Mouse (Mus musculus): ENCODE measurements around the gene Lcn5. TPM values are rescaled to one million over a fixed set of nuclear protein-coding genes. Genes with fewer than 3 reads are reported as not detected.

The Lcn5 gene
- polyA plus RNA-seq (2014; fragmentation: Illumina TruSeq; extraction: RNeasy Lipid Tissue Mini Kit (QIAGEN cat#74804); ENCODE audit: low read depth, low replicate concordance) = not detected

GRCm38 (mm10) chr2:25657652-25658051, at the start of gene Lcn5:
Gene Lcn5 (plus strand): TSS chr2:25657952.

GRCm38 (mm10) chr2:25617578-25617977, 40.2 kb upstream of the Lcn5 start, which contains the start of gene Ccdc183:
Gene Ccdc183 (minus strand): TSS chr2:25617678.

GRCm38 (mm10) chr2:25621229-25622200, 36.2 kb upstream of the Lcn5 start, which contains the start of gene Tmem141:
Gene Tmem141 (minus strand): TSS chr2:25622005.

GRCm38 (mm10) chr2:25627811-25628210, 29.9 kb upstream of the Lcn5 start, which contains the start of gene Fcna:
Gene Fcna (minus strand): TSS chr2:25628030.

GRCm38 (mm10) chr2:25652902-25653301, 4.8 kb upstream of the Lcn5 start, which contains the start of gene Lcn8:
Gene Lcn8 (plus strand): TSS chr2:25653120.

GRCm38 (mm10) chr2:25676486-25676885, 18.7 kb downstream of the Lcn5 start, which contains the start of gene Lcn6:
Gene Lcn6 (plus strand): TSS chr2:25676786.

GRCm38 (mm10) chr2:25682426-25682825, 24.7 kb downstream of the Lcn5 start, which contains the start of gene Lcn10:
Gene Lcn10 (plus strand): TSS chr2:25682726.

GRCm38 (mm10) chr2:25699743-25700142, 42.0 kb downstream of the Lcn5 start, which contains the start of gene Obp2a:
Gene Obp2a (plus strand): TSS chr2:25700043.

GRCm38 (mm10) chr2:25706643-25707481, 49.1 kb downstream of the Lcn5 start, which contains the start of gene Bmyc:
Gene Bmyc (plus strand): TSS chr2:25706739.

Other genes starting within 250 kb of the Lcn5 start
- not detected for gene Fut7, start 234.7 kb upstream of the Lcn5 start, polyA plus RNA-seq (2014; fragmentation: Illumina TruSeq; extraction: RNeasy Lipid Tissue Mini Kit (QIAGEN cat#74804); ENCODE audit: low read depth, low replicate concordance)
- gene Abca2, start 229.2 kb upstream of the Lcn5 start, polyA plus RNA-seq (2014; fragmentation: Illumina TruSeq; extraction: RNeasy Lipid Tissue Mini Kit (QIAGEN cat#74804); ENCODE audit: low read depth, low replicate concordance) = 2.0 TPM
- not detected for gene Clic3, start 201.1 kb upstream of the Lcn5 start, polyA plus RNA-seq (2014; fragmentation: Illumina TruSeq; extraction: RNeasy Lipid Tissue Mini Kit (QIAGEN cat#74804); ENCODE audit: low read depth, low replicate concordance)
- 57.0 TPM for gene Paxx, start 196.9 kb upstream of the Lcn5 start, polyA plus RNA-seq (2014; fragmentation: Illumina TruSeq; extraction: RNeasy Lipid Tissue Mini Kit (QIAGEN cat#74804); ENCODE audit: low read depth, low replicate concordance)
- gene Ptgds, start 187.9 kb upstream of the Lcn5 start, polyA plus RNA-seq (2014; fragmentation: Illumina TruSeq; extraction: RNeasy Lipid Tissue Mini Kit (QIAGEN cat#74804); ENCODE audit: low read depth, low replicate concordance) = 2.1 TPM
- not detected for gene Lcn12, start 164.0 kb upstream of the Lcn5 start, polyA plus RNA-seq (2014; fragmentation: Illumina TruSeq; extraction: RNeasy Lipid Tissue Mini Kit (QIAGEN cat#74804); ENCODE audit: low read depth, low replicate concordance)
- 1.9 TPM for gene Fbxw5, start 157.2 kb upstream of the Lcn5 start, polyA plus RNA-seq (2014; fragmentation: Illumina TruSeq; extraction: RNeasy Lipid Tissue Mini Kit (QIAGEN cat#74804); ENCODE audit: low read depth, low replicate concordance)
- gene C8g, start 156.2 kb upstream of the Lcn5 start, polyA plus RNA-seq (2014; fragmentation: Illumina TruSeq; extraction: RNeasy Lipid Tissue Mini Kit (QIAGEN cat#74804); ENCODE audit: low read depth, low replicate concordance) = 156 TPM
- 0.93 TPM for gene Traf2, start 111.0 kb upstream of the Lcn5 start, polyA plus RNA-seq (2014; fragmentation: Illumina TruSeq; extraction: RNeasy Lipid Tissue Mini Kit (QIAGEN cat#74804); ENCODE audit: low read depth, low replicate concordance)
- gene Edf1, start 100.1 kb upstream of the Lcn5 start, polyA plus RNA-seq (2014; fragmentation: Illumina TruSeq; extraction: RNeasy Lipid Tissue Mini Kit (QIAGEN cat#74804); ENCODE audit: low read depth, low replicate concordance) = 9.1 TPM
- not detected for gene Mamdc4, start 83.1 kb upstream of the Lcn5 start, polyA plus RNA-seq (2014; fragmentation: Illumina TruSeq; extraction: RNeasy Lipid Tissue Mini Kit (QIAGEN cat#74804); ENCODE audit: low read depth, low replicate concordance)
- 3.5 TPM for gene Phpt1, start 82.7 kb upstream of the Lcn5 start, polyA plus RNA-seq (2014; fragmentation: Illumina TruSeq; extraction: RNeasy Lipid Tissue Mini Kit (QIAGEN cat#74804); ENCODE audit: low read depth, low replicate concordance)
- not detected for gene Ajm1, start 76.2 kb upstream of the Lcn5 start, polyA plus RNA-seq (2014; fragmentation: Illumina TruSeq; extraction: RNeasy Lipid Tissue Mini Kit (QIAGEN cat#74804); ENCODE audit: low read depth, low replicate concordance)
- 7.1 TPM for gene Rabl6, start 49.4 kb upstream of the Lcn5 start, polyA plus RNA-seq (2014; fragmentation: Illumina TruSeq; extraction: RNeasy Lipid Tissue Mini Kit (QIAGEN cat#74804); ENCODE audit: low read depth, low replicate concordance)
- gene Ccdc183, start 40.3 kb upstream of the Lcn5 start, polyA plus RNA-seq (2014; fragmentation: Illumina TruSeq; extraction: RNeasy Lipid Tissue Mini Kit (QIAGEN cat#74804); ENCODE audit: low read depth, low replicate concordance) = not detected
- gene Tmem141, start 35.9 kb upstream of the Lcn5 start, polyA plus RNA-seq (2014; fragmentation: Illumina TruSeq; extraction: RNeasy Lipid Tissue Mini Kit (QIAGEN cat#74804); ENCODE audit: low read depth, low replicate concordance) = 7.4 TPM
- gene Fcna, start 29.9 kb upstream of the Lcn5 start, polyA plus RNA-seq (2014; fragmentation: Illumina TruSeq; extraction: RNeasy Lipid Tissue Mini Kit (QIAGEN cat#74804); ENCODE audit: low read depth, low replicate concordance) = 34.9 TPM
- not detected for gene Lcn8, start 4.8 kb upstream of the Lcn5 start, polyA plus RNA-seq (2014; fragmentation: Illumina TruSeq; extraction: RNeasy Lipid Tissue Mini Kit (QIAGEN cat#74804); ENCODE audit: low read depth, low replicate concordance)
- not detected for gene Lcn6, start 18.8 kb downstream of the Lcn5 start, polyA plus RNA-seq (2014; fragmentation: Illumina TruSeq; extraction: RNeasy Lipid Tissue Mini Kit (QIAGEN cat#74804); ENCODE audit: low read depth, low replicate concordance)
- gene Lcn10, start 24.8 kb downstream of the Lcn5 start, polyA plus RNA-seq (2014; fragmentation: Illumina TruSeq; extraction: RNeasy Lipid Tissue Mini Kit (QIAGEN cat#74804); ENCODE audit: low read depth, low replicate concordance) = not detected
- gene Obp2a, start 42.1 kb downstream of the Lcn5 start, polyA plus RNA-seq (2014; fragmentation: Illumina TruSeq; extraction: RNeasy Lipid Tissue Mini Kit (QIAGEN cat#74804); ENCODE audit: low read depth, low replicate concordance) = not detected
- gene Bmyc, start 48.8 kb downstream of the Lcn5 start, polyA plus RNA-seq (2014; fragmentation: Illumina TruSeq; extraction: RNeasy Lipid Tissue Mini Kit (QIAGEN cat#74804); ENCODE audit: low read depth, low replicate concordance) = 0.72 TPM
- gene Obp2b, start 79.1 kb downstream of the Lcn5 start, polyA plus RNA-seq (2014; fragmentation: Illumina TruSeq; extraction: RNeasy Lipid Tissue Mini Kit (QIAGEN cat#74804); ENCODE audit: low read depth, low replicate concordance) = not detected
- gene Lcn3, start 107.6 kb downstream of the Lcn5 start, polyA plus RNA-seq (2014; fragmentation: Illumina TruSeq; extraction: RNeasy Lipid Tissue Mini Kit (QIAGEN cat#74804); ENCODE audit: low read depth, low replicate concordance) = not detected
- gene Lcn11, start 119.1 kb downstream of the Lcn5 start, polyA plus RNA-seq (2014; fragmentation: Illumina TruSeq; extraction: RNeasy Lipid Tissue Mini Kit (QIAGEN cat#74804); ENCODE audit: low read depth, low replicate concordance) = not detected
- not detected for gene Gm13539, start 124.3 kb downstream of the Lcn5 start, polyA plus RNA-seq (2014; fragmentation: Illumina TruSeq; extraction: RNeasy Lipid Tissue Mini Kit (QIAGEN cat#74804); ENCODE audit: low read depth, low replicate concordance)
- gene Glt6d1, start 157.9 kb downstream of the Lcn5 start, polyA plus RNA-seq (2014; fragmentation: Illumina TruSeq; extraction: RNeasy Lipid Tissue Mini Kit (QIAGEN cat#74804); ENCODE audit: low read depth, low replicate concordance) = not detected
- not detected for gene Lcn9, start 165.2 kb downstream of the Lcn5 start, polyA plus RNA-seq (2014; fragmentation: Illumina TruSeq; extraction: RNeasy Lipid Tissue Mini Kit (QIAGEN cat#74804); ENCODE audit: low read depth, low replicate concordance)
- gene Sohlh1, start 189.3 kb downstream of the Lcn5 start, polyA plus RNA-seq (2014; fragmentation: Illumina TruSeq; extraction: RNeasy Lipid Tissue Mini Kit (QIAGEN cat#74804); ENCODE audit: low read depth, low replicate concordance) = not detected
- not detected for gene Kcnt1, start 205.8 kb downstream of the Lcn5 start, polyA plus RNA-seq (2014; fragmentation: Illumina TruSeq; extraction: RNeasy Lipid Tissue Mini Kit (QIAGEN cat#74804); ENCODE audit: low read depth, low replicate concordance)

Data from liver, adult 10 weeks (tissue).